Mouse (Mus musculus) adrenal gland, postnatal 10 days (tissue): ENCODE measurements around the gene Jade1. TPM values are rescaled to one million over a fixed set of nuclear protein-coding genes. Genes with fewer than 3 reads are reported as not detected.

Experiments used
- total RNA-seq, 2 experiments: library from RNA; stranded (reverse); gene quantifications; 2 replicates each; pipeline ENCODE4 v1.2.3; 2021

Gene Jade1
- total RNA-seq, 2 experiments from 2014 or later: 43.5 to 51.6 TPM

Other genes with a start within 250 kb of the Jade1 start
- 10 to 100 TPM in 1 of 2 experiments, 1 to 10 TPM in 1; 9.8 to 15.1 TPM for gene Sclt1, start 186.8 kb downstream of the Jade1 start, total RNA-seq
- 10 to 100 TPM; 11.5 to 15.6 TPM for gene D3Ertd751e, start 186.9 kb downstream of the Jade1 start, total RNA-seq